ENCODE assay signal across 14 mouse cellular contexts in genomic region chr3:129238664-129239258, GRCm38 (mm10). TPM values are rescaled to one million over a fixed set of nuclear protein-coding genes. Genes with fewer than 3 reads are reported as not detected.
DNase-seq lines count a peak whose midpoint lies in the region; ATAC-seq lines count a peak whose summit lies in the region.
"Had no signal": no experiment of that assay in that cellular context is flagged by ENCODE, and none has a peak within 500 bp of the region (broad histone marks: within the 10 kb centered on the region; RNA-seq: fewer than 3 reads in every experiment).

No protein-coding gene starts in this region.

- no peak for DNase-seq in kidney, postnatal 36 days
- peak; percentile 49 for DNase-seq in embryonic facial prominence, embryonic 11.5 days (ENCODE audit: low spot score)
- DNase-seq in telencephalon, adult 2 months (ENCODE audit: low read depth, low spot score): peak; percentile 34
- DNase-seq: cerebellum, adult 9-10 months; gastrocnemius, postnatal 10 days; heart, postnatal 10 days; kidney, adult 9 months; lung, adult 18-20 months had no signal

- H3K9ac ChIP-seq in kidney, embryonic 15.5 days: no peak overlapping the region
- no peak overlapping the region for H3K9ac ChIP-seq in midbrain, embryonic 13.5 days (replicated peaks)
- H3K9ac ChIP-seq in midbrain, embryonic 16.5 days (ENCODE audit: low read depth, low read length): no peak overlapping the region
- H3K9ac ChIP-seq in embryonic facial prominence, embryonic 11.5 days (replicated peaks; ENCODE audit: low read length): no peak overlapping the region

- no peak overlapping the region for H3K27ac ChIP-seq in kidney, embryonic 15.5 days
- no peak overlapping the region for H3K27ac ChIP-seq in midbrain, embryonic 13.5 days
- H3K27ac ChIP-seq in midbrain, embryonic 16.5 days (ENCODE audit: low read length): no peak overlapping the region
- H3K27ac ChIP-seq in embryonic facial prominence, embryonic 11.5 days (replicated peaks; ENCODE audit: low read depth, low read length): no peak overlapping the region

- WGBS in kidney, embryonic 15.5 days: 21% methylated on average over 13 of the region's 13 CpGs
- WGBS in midbrain, embryonic 13.5 days: 31% methylated on average over 13 of the region's 13 CpGs
- 27% methylated on average over 13 of the region's 13 CpGs for WGBS in midbrain, embryonic 16.5 days
- 18% methylated on average over 13 of the region's 13 CpGs for WGBS in embryonic facial prominence, embryonic 11.5 days

- H3K4me3 ChIP-seq in kidney, embryonic 15.5 days (replicated peaks): peak overlapping the region; percentile 27
- no peak overlapping the region for H3K4me3 ChIP-seq in midbrain, embryonic 13.5 days (replicated peaks)
- H3K4me3 ChIP-seq in midbrain, embryonic 16.5 days (ENCODE audit: low read depth, low read length): no peak overlapping the region
- H3K4me3 ChIP-seq in embryonic facial prominence, embryonic 11.5 days (ENCODE audit: low read depth, low read length): 0 out of 2 replicates have a peak overlapping the region, but pooled peaks have one; percentile 5

- H3K36me3 ChIP-seq in kidney, embryonic 15.5 days: no peaks in the 10 kb centered on the region
- no peaks in the 10 kb centered on the region for H3K36me3 ChIP-seq in midbrain, embryonic 13.5 days
- no peaks in the 10 kb centered on the region for H3K36me3 ChIP-seq in midbrain, embryonic 16.5 days (ENCODE audit: control insufficient read depth, insufficient read depth, low read length)
- H3K36me3 ChIP-seq in embryonic facial prominence, embryonic 11.5 days (replicated peaks; ENCODE audit: control insufficient read depth, insufficient read depth, low read depth, low read length): no peaks in the 10 kb centered on the region

- ATAC-seq in kidney, embryonic 15.5 days (replicated peaks; ENCODE audit: low FRiP score): peak; percentile 75
- ATAC-seq in midbrain, embryonic 13.5 days: no peak
- ATAC-seq in midbrain, embryonic 16.5 days: no peak
- ATAC-seq in embryonic facial prominence, embryonic 11.5 days (replicated peaks; ENCODE audit: insufficient number of reproducible peaks, low FRiP score, low TSS enrichment, low read depth): 0 out of 2 replicates have a peak, but pooled peaks have one; percentile 65
- ATAC-seq in megakaryocyte progenitor cell, adult 5-6 weeks (replicated peaks; ENCODE audit: poor library complexity): no peak

- H3K4me2 ChIP-seq in kidney, embryonic 15.5 days: peak overlapping the region; percentile 49
- 0 out of 2 replicates have a peak overlapping the region, but pooled peaks have one; percentile 15 for H3K4me2 ChIP-seq in midbrain, embryonic 13.5 days (replicated peaks)
- no peak overlapping the region for H3K4me2 ChIP-seq in midbrain, embryonic 16.5 days (ENCODE audit: low read length)
- H3K4me2 ChIP-seq in embryonic facial prominence, embryonic 11.5 days (ENCODE audit: low read depth, low read length): 0 out of 2 replicates have a peak overlapping the region, but pooled peaks have one; percentile 11

- H3K4me1 ChIP-seq in kidney, embryonic 15.5 days: 0 out of 2 replicates have a peak, but pooled peaks cover 4% of the 10 kb centered on the region
- no peaks in the 10 kb centered on the region for H3K4me1 ChIP-seq in midbrain, embryonic 13.5 days (replicated peaks)
- no peaks in the 10 kb centered on the region for H3K4me1 ChIP-seq in midbrain, embryonic 16.5 days (ENCODE audit: control insufficient read depth, insufficient read depth, low read length)
- no peaks in the 10 kb centered on the region for H3K4me1 ChIP-seq in embryonic facial prominence, embryonic 11.5 days (ENCODE audit: control insufficient read depth, insufficient read depth, low read length)

- 0 out of 2 replicates have a peak, but pooled peaks cover 9% of the 10 kb centered on the region for H3K27me3 ChIP-seq in kidney, embryonic 15.5 days
- no peaks in the 10 kb centered on the region for H3K27me3 ChIP-seq in midbrain, embryonic 13.5 days
- no peaks in the 10 kb centered on the region for H3K27me3 ChIP-seq in midbrain, embryonic 16.5 days (ENCODE audit: control insufficient read depth, insufficient read depth, low read depth, low read length)
- H3K27me3 ChIP-seq in embryonic facial prominence, embryonic 11.5 days (ENCODE audit: control insufficient read depth, insufficient read depth, low read length): no peaks in the 10 kb centered on the region

- H3K9me3 ChIP-seq in kidney, embryonic 15.5 days (replicated peaks): no peaks in the 10 kb centered on the region
- H3K9me3 ChIP-seq in midbrain, embryonic 13.5 days: no peaks in the 10 kb centered on the region
- no peaks in the 10 kb centered on the region for H3K9me3 ChIP-seq in midbrain, embryonic 16.5 days (replicated peaks; ENCODE audit: control insufficient read depth, low read length, poor library complexity, severe bottlenecking)
- no peaks in the 10 kb centered on the region for H3K9me3 ChIP-seq in embryonic facial prominence, embryonic 11.5 days (replicated peaks; ENCODE audit: control insufficient read depth, low read length)

RNA-seq across cellular contexts. Expression of gene Pitx2, which starts 39.1 kb away (rescaled TPM):
- polyA plus RNA-seq in kidney, embryonic 15.5 days (2015; fragmentation: Nextera tagmentation; extraction: Ambion mirVana): 6.2 and 9.8 TPM in 2 replicates
- polyA plus RNA-seq in midbrain, embryonic 13.5 days (2015; fragmentation: Nextera tagmentation; extraction: Ambion mirVana): 59.2 and 101 TPM in 2 replicates
- polyA plus RNA-seq in midbrain, embryonic 16.5 days (2015; fragmentation: Nextera tagmentation; extraction: Ambion mirVana): 29.0 and 37.9 TPM in 2 replicates
- 35.6 and 41.4 TPM in 2 replicates for polyA plus RNA-seq in embryonic facial prominence, embryonic 11.5 days (2014; fragmentation: Nextera tagmentation; extraction: Ambion mirVana)
- total RNA-seq in megakaryocyte progenitor cell, adult 5-6 weeks (2015): 0.30 TPM in 1 of 2 replicates, not detected in the other
- total RNA-seq in megakaryocyte progenitor cell, adult 5-6 weeks (2017): not detected in 2 replicates
- total RNA-seq: monocyte, adult 5-6 weeks had no signal
- polyA plus RNA-seq: spleen, adult 2 months had no signal

Comparison
In these comparisons a context has a peak if more than half of its experiments do, and no peak if none do; other contexts are left out.
1. ATAC-seq: peak in kidney, embryonic 15.5 days (single experiment) and embryonic facial prominence, embryonic 11.5 days (single experiment); none in midbrain, embryonic 13.5 days (single experiment), midbrain, embryonic 16.5 days (single experiment) and megakaryocyte progenitor cell, adult 5-6 weeks (single experiment).
2. H3K4me3 ChIP-seq: peak in kidney, embryonic 15.5 days (single experiment) and embryonic facial prominence, embryonic 11.5 days (single experiment); none in midbrain, embryonic 13.5 days (single experiment) and midbrain, embryonic 16.5 days (single experiment).
3. DNase-seq: peak in embryonic facial prominence, embryonic 11.5 days (single experiment) and telencephalon, adult 2 months (single experiment); none in kidney, postnatal 36 days (0 of 2).